Mouse (Mus musculus): ENCODE results near the gene Wdr20. TPM values are rescaled to one million over a fixed set of nuclear protein-coding genes. Genes with fewer than 3 reads are reported as not detected.

Wdr20 gene
- total and polyA plus RNA-seq, 3 experiments = 18.8 to 25.8 TPM; not detected in 1

GRCm38 (mm10) chr12:110716004-110716403, 21.7 kb upstream of the Wdr20 start:
- Histone ChIP-seq H3K79me2 (ENCODE audit: control insufficient read depth, insufficient read depth, low read length, poor library complexity) (no peaks in the 10 kb centered on the region), H3K27me3 (ENCODE audit: control insufficient read depth in 1 of 2, insufficient read depth in 2 of 2, low read length in 2 of 2) (peaks cover 17 to 18% of the 10 kb centered on the region in 2 experiments), H3K4me1 (ENCODE audit: control insufficient read depth in 1 of 2, insufficient read depth in 2 of 2, low read length in 2 of 2) (peaks cover 2 to 7% of the 10 kb centered on the region in 2 experiments; a peak in 3 of 4 replicates), H3K36me3 (ENCODE audit: control insufficient read depth in 1 of 2, insufficient read depth in 2 of 2, low read length in 2 of 2) (peaks cover 0 to 2% of the 10 kb centered on the region in 2 experiments; a peak in 2 of 4 replicates), H3K9ac (ENCODE audit: control insufficient read depth, low read depth, low read length, poor library complexity, severe bottlenecking) (no peak overlapping the region), H3K9me3 (replicated peaks; ENCODE audit: insufficient read depth, low read length) (no peaks in the 10 kb centered on the region), H3K27ac (ENCODE audit: control insufficient read depth, low read depth, low read length) (no peak overlapping the region), H3K4me3 (ENCODE audit: control insufficient read depth in 1 of 2, insufficient read depth in 1 of 2, low read depth in 2 of 2, low read length in 2 of 2) (no peak overlapping the region)
- DNase-seq (ENCODE audit: low read depth, low spot score) = no peak
- TF ChIP-seq HCFC1 (IDR thresholded peaks at IDR 0.05; ENCODE audit: low read depth, low read length) = no peak
- no peak for TF ChIP-seq TCF12 (IDR thresholded peaks at IDR 0.05; ENCODE audit: low read depth, low read length)
- no peak for TF ChIP-seq GABPA (IDR thresholded peaks at IDR 0.05; ENCODE audit: low read depth, low read length)
- TF ChIP-seq EP300 (IDR thresholded peaks at IDR 0.05; ENCODE audit: low read depth in 1 of 2, low read length in 2 of 2) = no peak
- no peak for TF ChIP-seq NELFE (IDR thresholded peaks at IDR 0.05; ENCODE audit: low read depth, low read length)
- TF ChIP-seq TAL1 (IDR thresholded peaks at IDR 0.05; ENCODE audit: low read length) = no peak
- TF ChIP-seq POLR2A (IDR thresholded peaks at IDR 0.05; ENCODE audit: control insufficient read depth in 1 of 2, insufficient read depth in 1 of 2, low read depth in 1 of 2, low read length in 2 of 2, poor library complexity in 1 of 2) = no peak
- no peak for TF ChIP-seq ETS1 (IDR thresholded peaks at IDR 0.05; ENCODE audit: low read depth, low read length)
- TF ChIP-seq MYC (IDR thresholded peaks at IDR 0.05; ENCODE audit: low read depth, low read length) = no peak
- TF ChIP-seq ZNF384 (IDR thresholded peaks at IDR 0.05; ENCODE audit: low read depth, low read length) = no peak
- no peak for TF ChIP-seq ELF1 (IDR thresholded peaks at IDR 0.05; ENCODE audit: low read depth, low read length)
- no peak for TF ChIP-seq GATA1 (IDR thresholded peaks at IDR 0.05; ENCODE audit: low read depth, low read length)
- TF ChIP-seq KAT2A (conservative IDR thresholded peaks at IDR 0.05; ENCODE audit: low read depth, low read length) = no peak

DNA sequence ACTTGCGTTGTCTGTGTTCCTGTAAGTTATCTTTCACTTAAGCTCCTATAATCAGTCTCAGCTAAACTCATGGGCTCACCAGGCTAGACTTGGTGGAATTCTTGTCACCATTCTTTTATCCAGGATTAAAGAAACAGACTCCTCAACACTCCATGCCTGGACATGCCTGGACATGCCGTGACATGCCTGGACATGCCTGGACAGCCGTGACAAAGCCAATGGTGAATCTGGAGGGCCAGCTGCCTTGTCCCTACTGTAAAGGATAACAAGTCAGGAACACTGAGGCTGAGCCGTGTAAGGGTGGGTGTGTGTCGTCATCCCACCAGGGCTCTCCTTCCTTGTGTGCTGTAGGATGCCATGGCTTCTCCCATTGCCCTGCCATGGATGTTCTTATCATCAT, 12.7 kb upstream of the Wdr20 start:
- peaks cover 0 to 5% of the 10 kb centered on the region in 2 experiments; a peak in 1 of 4 replicates for H3K4me1 ChIP-seq (ENCODE audit: control insufficient read depth in 1 of 2, insufficient read depth in 2 of 2, low read length in 2 of 2)
- TF ChIP-seq ZNF384 (IDR thresholded peaks at IDR 0.05; ENCODE audit: low read depth, low read length) = no peak
- no peak for TF ChIP-seq UBTF (IDR thresholded peaks at IDR 0.05; ENCODE audit: borderline replicate concordance, insufficient read depth, low read depth, low read length)
- TF ChIP-seq MYC (IDR thresholded peaks at IDR 0.05; ENCODE audit: low read depth, low read length) = no peak
- no peak for TF ChIP-seq USF2 (IDR thresholded peaks at IDR 0.05; ENCODE audit: borderline replicate concordance in 1 of 2, insufficient read depth in 1 of 2, low read depth in 1 of 2, low read length in 2 of 2)
- no peak for TF ChIP-seq MYB (IDR thresholded peaks at IDR 0.05; ENCODE audit: low read depth, low read length)
- TF ChIP-seq MEF2A (IDR thresholded peaks at IDR 0.05; ENCODE audit: extremely low read depth, insufficient replicate concordance, low read depth, low read length, poor library complexity, severe bottlenecking) = no peak
- TF ChIP-seq MAZ (IDR thresholded peaks at IDR 0.05; ENCODE audit: low read depth, low read length) = no peak
- TF ChIP-seq CHD2 (IDR thresholded peaks at IDR 0.05; ENCODE audit: low read length) = no peak
- no peak for TF ChIP-seq SMC3 (IDR thresholded peaks at IDR 0.05; ENCODE audit: low read depth, low read length)
- TF ChIP-seq MAX (IDR thresholded peaks at IDR 0.05; ENCODE audit: low read length) = no peak
- no peak for TF ChIP-seq TAL1 (IDR thresholded peaks at IDR 0.05; ENCODE audit: low read length)
- no peak for TF ChIP-seq ZC3H11A (IDR thresholded peaks at IDR 0.05; ENCODE audit: low read depth, low read length)
- TF ChIP-seq ZMIZ1 (IDR thresholded peaks at IDR 0.05; ENCODE audit: low read depth, low read length) = no peak
- TF ChIP-seq TCF12 (IDR thresholded peaks at IDR 0.05; ENCODE audit: low read depth, low read length) = no peak
- no peak for TF ChIP-seq ELF1 (IDR thresholded peaks at IDR 0.05; ENCODE audit: low read depth, low read length)
- no peak for TF ChIP-seq POLR2AphosphoS5 (IDR thresholded peaks at IDR 0.05; ENCODE audit: borderline replicate concordance, low read depth, low read length)
- peaks cover 10 to 18% of the 10 kb centered on the region in 2 experiments for H3K27me3 ChIP-seq (ENCODE audit: control insufficient read depth in 1 of 2, insufficient read depth in 2 of 2, low read length in 2 of 2)
- H3K4me3 ChIP-seq (ENCODE audit: control insufficient read depth in 1 of 2, insufficient read depth in 1 of 2, low read depth in 2 of 2, low read length in 2 of 2) = no peak overlapping the region
- no peaks in the 10 kb centered on the region for H3K79me2 ChIP-seq (ENCODE audit: control insufficient read depth, insufficient read depth, low read length, poor library complexity)
- no peaks in the 10 kb centered on the region for H3K36me3 ChIP-seq (ENCODE audit: control insufficient read depth in 1 of 2, insufficient read depth in 2 of 2, low read length in 2 of 2)
- H3K9me3 ChIP-seq (replicated peaks; ENCODE audit: insufficient read depth, low read length) = no peaks in the 10 kb centered on the region
- no peak overlapping the region for H3K27ac ChIP-seq (ENCODE audit: control insufficient read depth, low read depth, low read length)
- no peak overlapping the region for H3K9ac ChIP-seq (ENCODE audit: control insufficient read depth, low read depth, low read length, poor library complexity, severe bottlenecking)
- no peak for DNase-seq (ENCODE audit: low read depth, low spot score)

Measured in MEL (cell line).